Mouse (Mus musculus) neural tube, embryonic 13.5 days (tissue): ENCODE data around the gene Gm20388. TPM values are rescaled to one million over a fixed set of nuclear protein-coding genes. Genes with fewer than 3 reads are reported as not detected.

Experiments used
- ATAC-seq: fragments of 200-750 bp; cut with Nextera tagmentation; 2 replicates; pipeline ENCODE4 v1.8.0; 2017; ENCODE audit warnings: low read depth, mild to moderate bottlenecking, moderate TSS enrichment, moderate library complexity
- H3K27ac ChIP-seq: fragments of 300-500 bp; sonication (generic); replicated peaks from 2 replicates; pipeline ENCODE4 v1.5.1; 2015; ENCODE audit warnings: moderate library complexity, mild to moderate bottlenecking, inconsistent platforms
- H3K27me3 ChIP-seq: fragments of 300-500 bp; sonication (generic); 2 replicates; pipeline ENCODE4 v1.6.1; 2015; ENCODE audit warnings: mild to moderate bottlenecking, inconsistent platforms
- H3K36me3 ChIP-seq: fragments of 300-500 bp; sonication (generic); 2 replicates; pipeline ENCODE4 v1.6.1; 2015; ENCODE audit warnings: mild to moderate bottlenecking, inconsistent platforms
- H3K4me1 ChIP-seq: fragments of 300-500 bp; sonication (generic); replicated peaks from 2 replicates; pipeline ENCODE4 v1.6.1; 2015; ENCODE audit warnings: inconsistent platforms
- H3K4me2 ChIP-seq: fragments of 300-500 bp; sonication (generic); 2 replicates; pipeline ENCODE4 v1.6.1; 2015; ENCODE audit warnings: inconsistent platforms, mild to moderate bottlenecking, moderate library complexity
- H3K4me3 ChIP-seq: fragments of 300-500 bp; sonication (generic); 2 replicates; pipeline ENCODE4 v1.5.1; 2015; ENCODE audit warnings: mild to moderate bottlenecking, inconsistent platforms
- H3K9ac ChIP-seq: fragments of 300-500 bp; sonication (generic); 2 replicates; pipeline ENCODE4 v1.6.1; 2015; ENCODE audit warnings: moderate library complexity, mild to moderate bottlenecking, inconsistent platforms
- H3K9me3 ChIP-seq: fragments of 300-500 bp; sonication (generic); 2 replicates; pipeline ENCODE4 v1.6.1; 2016; ENCODE audit warnings: inconsistent platforms
- WGBS: fragments of 180-500 bp; shearing (Covaris S2); methylation state at CpG from one replicate; pipeline ENCODE4 v1.1.7; 2015; 5-methylcytosine and 5-hydroxymethylcytosine counted together
- polyA plus RNA-seq: library from polyadenylated mRNA; unstranded; fragments of >200 nt; fragmentation: Nextera tagmentation; extraction: Ambion mirVana; gene quantifications from 2 replicates; pipeline ENCODE4 v1.2.1, GENCODE M21; 2015

Gm20388 gene
- polyA plus RNA-seq, 1 experiment from 2014 or later, result 0.27 TPM

GRCm38 (mm10) chr8:122902581-122902980, 2991.9 kb downstream of the Gm20388 start:
- Histone ChIP-seq H3K4me2 (no peak overlapping the region), H3K27ac (no peak overlapping the region), H3K9ac (no peak overlapping the region), H3K9me3 (no peaks in the 10 kb centered on the region), H3K36me3 (peaks cover 29% of the 10 kb centered on the region), H3K4me3 (no peak overlapping the region), H3K4me1 (peaks cover 9% of the 10 kb centered on the region), H3K27me3 (no peaks in the 10 kb centered on the region)
- no peak for ATAC-seq
- WGBS, result 56% methylated on average over 3 of the region's 3 CpGs

DNA sequence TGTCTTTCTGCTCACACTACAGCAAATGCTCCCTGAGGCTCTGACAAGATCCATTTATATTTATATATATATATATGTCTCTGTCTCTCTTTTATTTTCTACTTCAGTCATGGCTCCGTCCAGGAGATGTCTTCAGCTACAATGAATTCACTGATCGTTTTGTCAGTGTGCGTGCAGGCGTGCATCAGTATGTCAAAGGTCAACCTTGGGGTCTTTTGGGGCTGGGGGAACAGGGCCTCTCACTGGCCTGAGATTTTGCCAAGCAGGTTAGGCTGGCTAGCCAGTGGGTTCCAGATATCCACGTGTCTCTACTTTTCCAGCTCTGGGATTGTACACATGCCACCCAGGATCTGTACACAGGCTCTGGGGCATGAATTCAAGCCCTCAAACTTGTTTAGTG, 2992.4 kb downstream of the Gm20388 start:
- Histone ChIP-seq H3K9me3 (no peaks in the 10 kb centered on the region), H3K4me2 (no peak overlapping the region), H3K27ac (no peak overlapping the region), H3K9ac (no peak overlapping the region), H3K36me3 (peaks cover 29% of the 10 kb centered on the region), H3K4me3 (no peak overlapping the region), H3K4me1 (peaks cover 9% of the 10 kb centered on the region), H3K27me3 (no peaks in the 10 kb centered on the region)
- WGBS, result 21% methylated on average over 5 of the region's 5 CpGs
- no peak for ATAC-seq

GRCm38 (mm10) chr8:122904496-122904895, 2993.9 kb downstream of the Gm20388 start:
- H3K4me1 ChIP-seq, result peaks cover 9% of the 10 kb centered on the region

DNA sequence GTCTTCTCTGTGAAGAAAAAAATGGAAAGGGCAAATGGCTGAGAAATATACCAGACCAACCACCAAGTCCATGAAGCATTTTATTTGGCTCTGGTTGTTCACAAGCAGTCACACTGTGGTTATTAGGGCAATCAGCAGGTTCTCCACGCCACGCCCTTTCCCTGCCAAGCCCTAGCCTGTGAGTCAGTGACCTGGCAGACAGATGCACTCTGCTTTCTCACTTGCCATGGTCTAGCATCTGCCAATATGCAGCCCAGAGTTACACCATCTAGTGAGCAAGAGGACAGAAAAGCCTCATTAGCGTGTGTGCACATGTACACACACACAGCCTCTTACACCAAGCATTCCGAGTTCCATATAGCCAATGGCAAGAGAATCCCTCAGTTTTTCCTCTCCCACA, 2994.7 kb downstream of the Gm20388 start:
- peaks cover 9% of the 10 kb centered on the region for H3K4me1 ChIP-seq
- H3K27me3 ChIP-seq, result no peaks in the 10 kb centered on the region
- no peaks in the 10 kb centered on the region for H3K9me3 ChIP-seq
- no peak overlapping the region for H3K27ac ChIP-seq
- 93% methylated on average over 4 of the region's 4 CpGs for WGBS
- peaks cover 17% of the 10 kb centered on the region for H3K36me3 ChIP-seq
- ATAC-seq, result no peak
- no peak overlapping the region for H3K4me3 ChIP-seq
- H3K9ac ChIP-seq, result no peak overlapping the region
- H3K4me2 ChIP-seq, result no peak overlapping the region

More at GRCm38 (mm10) chr8:122904496-122904895, 2993.9 kb downstream of the Gm20388 start:
- Histone ChIP-seq H3K36me3 (peaks cover 21% of the 10 kb centered on the region), H3K4me3 (no peak overlapping the region), H3K27me3 (no peaks in the 10 kb centered on the region), H3K9me3 (no peaks in the 10 kb centered on the region), H3K9ac (no peak overlapping the region), H3K27ac (no peak overlapping the region), H3K4me2 (no peak overlapping the region)
- ATAC-seq, result no peak
- WGBS, result 90% methylated on average over 11 of the region's 11 CpGs

DNA sequence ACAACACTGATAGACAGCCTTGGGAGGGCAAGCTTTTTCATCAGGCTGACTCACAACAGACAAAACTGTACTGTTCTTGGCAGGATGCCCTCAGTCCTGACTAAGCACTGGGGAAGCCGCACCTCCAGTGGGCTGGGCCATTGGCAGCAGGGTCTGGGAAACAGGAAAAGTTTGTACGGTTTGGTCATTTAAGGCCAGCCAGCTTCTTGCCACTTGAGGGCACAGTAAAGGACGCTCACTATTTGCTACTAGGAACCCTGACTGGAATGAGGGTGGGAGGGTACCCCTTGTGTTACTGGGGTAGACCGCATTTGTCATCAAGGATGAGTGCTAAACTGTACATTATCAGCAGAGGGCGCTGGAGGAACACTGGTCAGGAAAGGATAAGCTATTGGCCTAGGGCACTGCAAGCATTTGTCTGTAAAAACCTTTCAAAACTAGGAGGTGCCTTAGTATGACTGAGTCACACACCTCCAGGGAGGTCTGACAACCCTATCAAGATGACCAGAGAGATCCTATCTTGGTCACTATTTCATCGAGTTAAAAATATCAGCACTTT, 2995.9 kb downstream of the Gm20388 start:
- Histone ChIP-seq H3K4me1 (peaks cover 9% of the 10 kb centered on the region), H3K9ac (peak overlapping the region; percentile 4; the same call in 1 of the 2 replicates), H3K4me2 (no peak overlapping the region), H3K27me3 (no peaks in the 10 kb centered on the region), H3K36me3 (peaks cover 17% of the 10 kb centered on the region), H3K27ac (no peak overlapping the region), H3K4me3 (no peak overlapping the region), H3K9me3 (no peaks in the 10 kb centered on the region)
- ATAC-seq, result peak; percentile 85
- WGBS, result 51% methylated on average over 6 of the region's 6 CpGs

- WGBS, result 84% methylated on average over 3 of the region's 3 CpGs
- H3K9ac ChIP-seq, result no peak overlapping the region
- ATAC-seq, result no peak
Measured at GRCm38 (mm10) chr8:122912150-122912549, 3001.5 kb downstream of the Gm20388 start.

GRCm38 (mm10) chr8:122912871-122913270, 3002.2 kb downstream of the Gm20388 start:
- no peak overlapping the region for H3K4me3 ChIP-seq
- ATAC-seq, result no peak
- peaks cover 34% of the 10 kb centered on the region for H3K36me3 ChIP-seq
- 78% methylated on average over 4 of the region's 4 CpGs for WGBS
- H3K27ac ChIP-seq, result no peak overlapping the region
- H3K4me2 ChIP-seq, result no peak overlapping the region
- H3K9ac ChIP-seq, result no peak overlapping the region
- H3K27me3 ChIP-seq, result no peaks in the 10 kb centered on the region
- no peaks in the 10 kb centered on the region for H3K9me3 ChIP-seq
- peaks cover 23% of the 10 kb centered on the region for H3K4me1 ChIP-seq

More at GRCm38 (mm10) chr8:122912150-122912549, 3001.5 kb downstream of the Gm20388 start:
- H3K27me3 ChIP-seq, result no peaks in the 10 kb centered on the region
- H3K4me2 ChIP-seq, result no peak overlapping the region
- H3K27ac ChIP-seq, result no peak overlapping the region
- peaks cover 41% of the 10 kb centered on the region for H3K36me3 ChIP-seq
- H3K4me3 ChIP-seq, result no peak overlapping the region
- H3K4me1 ChIP-seq, result peaks cover 15% of the 10 kb centered on the region
- H3K9me3 ChIP-seq, result no peaks in the 10 kb centered on the region

DNA sequence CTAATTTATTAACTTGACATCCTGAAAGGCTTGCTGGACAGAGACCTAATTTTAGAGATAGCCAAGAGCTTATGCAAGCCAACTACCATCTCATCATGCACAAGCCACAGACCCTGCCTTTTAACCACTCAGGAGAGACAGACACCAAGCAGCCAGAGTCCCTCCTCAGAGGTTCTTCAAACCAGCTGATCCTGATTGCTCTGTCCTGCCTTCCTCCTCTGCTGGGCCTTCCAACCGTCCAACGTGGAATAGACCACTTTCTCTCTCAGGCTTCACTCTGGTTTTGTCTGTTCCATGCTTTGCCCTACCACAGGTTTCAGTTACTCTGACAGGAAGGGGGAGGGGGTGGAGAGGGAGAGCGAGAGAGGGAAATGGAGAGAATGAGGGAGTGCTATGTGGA, 3006.1 kb downstream of the Gm20388 start:
- Histone ChIP-seq H3K4me3 (no peak overlapping the region), H3K27ac (no peak overlapping the region), H3K27me3 (no peaks in the 10 kb centered on the region), H3K4me2 (no peak overlapping the region), H3K9me3 (no peaks in the 10 kb centered on the region), H3K9ac (no peak overlapping the region), H3K4me1 (peaks cover 50% of the 10 kb centered on the region), H3K36me3 (peaks cover 27% of the 10 kb centered on the region)
- 78% methylated on average over 3 of the region's 3 CpGs for WGBS
- ATAC-seq, result no peak

DNA sequence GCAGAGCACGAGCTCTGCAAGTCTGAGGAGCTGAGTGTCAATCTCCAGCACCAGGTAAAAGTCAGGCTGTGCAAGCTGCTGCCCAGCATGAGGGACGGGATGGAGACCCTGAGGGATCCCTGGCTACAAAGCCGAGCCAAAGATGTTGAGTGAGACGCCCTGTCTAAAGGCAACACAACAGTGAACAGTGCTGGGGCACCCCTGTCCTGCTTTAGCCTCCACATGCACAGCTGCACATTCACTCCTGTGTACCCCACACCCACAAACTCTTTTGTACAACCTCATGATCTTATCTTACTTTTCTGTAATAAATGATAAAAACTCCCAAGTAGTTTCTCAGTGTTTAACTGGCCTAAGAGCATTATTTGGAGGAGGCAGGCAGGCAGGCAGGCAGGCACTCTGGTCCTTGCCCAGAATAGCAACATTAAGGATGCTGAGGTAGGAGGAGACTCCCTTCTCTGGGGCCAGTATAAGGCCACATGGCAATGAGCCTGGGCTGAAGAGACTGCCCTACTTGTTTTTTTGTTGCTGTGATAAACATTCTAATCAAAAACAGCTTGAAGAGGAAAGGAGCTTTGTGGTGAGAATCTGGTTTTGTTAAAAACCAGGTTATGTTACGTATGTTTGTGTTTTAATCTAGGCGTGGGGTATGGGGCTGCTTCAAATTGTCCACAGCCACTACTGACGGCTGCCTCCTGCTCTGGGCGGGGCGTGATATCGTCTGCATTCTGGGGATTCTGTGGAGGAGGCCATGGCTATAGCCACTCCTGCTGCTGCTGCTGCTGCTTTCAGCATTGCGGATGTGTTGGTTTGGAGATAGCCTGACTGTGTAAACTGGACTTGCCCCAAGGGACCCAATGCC, 3007.1 kb downstream of the Gm20388 start:
- Histone ChIP-seq H3K9ac (0 out of 2 replicates have a peak overlapping the region, but pooled peaks have one; percentile 1), H3K9me3 (no peaks in the 10 kb centered on the region), H3K4me3 (no peak overlapping the region), H3K27me3 (no peaks in the 10 kb centered on the region), H3K36me3 (peaks cover 27% of the 10 kb centered on the region), H3K27ac (0 out of 2 replicates have a peak overlapping the region, but pooled peaks have one; percentile 28), H3K4me1 (peaks cover 58% of the 10 kb centered on the region), H3K4me2 (no peak overlapping the region)
- ATAC-seq, result no peak
- 70% methylated on average over 11 of the region's 11 CpGs for WGBS

GRCm38 (mm10) chr8:122918438-122919107, 3007.9 kb downstream of the Gm20388 start:
- peaks cover 65% of the 10 kb centered on the region for H3K4me1 ChIP-seq
- no peak overlapping the region for H3K27ac ChIP-seq
- H3K9me3 ChIP-seq, result no peaks in the 10 kb centered on the region
- 65% methylated on average over 7 of the region's 7 CpGs for WGBS
- no peak for ATAC-seq
- no peak overlapping the region for H3K4me3 ChIP-seq
- no peaks in the 10 kb centered on the region for H3K27me3 ChIP-seq
- H3K4me2 ChIP-seq, result no peak overlapping the region
- H3K36me3 ChIP-seq, result peaks cover 22% of the 10 kb centered on the region
- 0 out of 2 replicates have a peak overlapping the region, but pooled peaks have one; percentile 1 for H3K9ac ChIP-seq

- H3K4me2 ChIP-seq, result no peak overlapping the region
- H3K27me3 ChIP-seq, result no peaks in the 10 kb centered on the region
- H3K9ac ChIP-seq, result no peak overlapping the region; the same call in 1 of the 2 replicates
- peaks cover 63% of the 10 kb centered on the region for H3K4me1 ChIP-seq
- ATAC-seq, result no peak
- H3K4me3 ChIP-seq, result no peak overlapping the region
- H3K36me3 ChIP-seq, result no peaks in the 10 kb centered on the region; the same call in 1 of the 2 replicates
- H3K27ac ChIP-seq, result no peak overlapping the region
- H3K9me3 ChIP-seq, result no peaks in the 10 kb centered on the region
- WGBS, result 67% methylated on average over 7 of the region's 7 CpGs
Measured at GRCm38 (mm10) chr8:122920890-122921289, 3010.2 kb downstream of the Gm20388 start.

DNA sequence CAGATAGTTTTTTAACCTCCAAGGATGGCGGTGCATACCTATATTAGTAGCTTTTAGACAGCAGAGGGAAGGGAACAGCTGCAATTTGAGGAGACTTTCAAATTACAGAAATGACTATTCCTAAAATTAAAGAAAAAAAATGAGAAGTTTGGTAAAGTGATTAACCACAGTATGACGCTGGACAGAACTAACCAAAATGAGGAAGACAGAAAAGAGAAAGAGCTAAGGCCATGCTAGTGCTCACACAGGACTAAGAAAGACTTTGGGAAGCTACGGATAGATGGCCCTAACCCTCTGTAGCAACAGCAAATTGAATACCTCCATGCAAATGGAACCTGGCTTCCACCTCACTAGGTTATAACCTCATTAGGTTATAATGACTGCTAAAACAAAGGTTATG, 3012.3 kb downstream of the Gm20388 start:
- Histone ChIP-seq H3K27ac (no peak overlapping the region), H3K36me3 (no peaks in the 10 kb centered on the region), H3K4me1 (peaks cover 49% of the 10 kb centered on the region), H3K9ac (no peak overlapping the region), H3K9me3 (no peaks in the 10 kb centered on the region), H3K4me3 (no peak overlapping the region), H3K4me2 (no peak overlapping the region), H3K27me3 (no peaks in the 10 kb centered on the region)
- WGBS, result 89% methylated on average over 3 of the region's 3 CpGs
- ATAC-seq, result no peak
